Mouse (Mus musculus): ENCODE measurements at regions not wholly inside any gene's neighbourhood (a gene's known extent, or its start where the extent isn't known, plus 50 kb on each side); places are given as distances from the start of the nearest gene placed in this dataset.

- TF ChIP-seq CTCF (conservative IDR thresholded peaks at IDR 0.05; ENCODE audit: low read length) (no peak), NANOG (IDR thresholded peaks at IDR 0.05; ENCODE audit: borderline replicate concordance, low read length) (no peak)
Measured at GRCm38 (mm10) chr12:7420276-7420675, 557.2 kb upstream of the Apob start.
